Comparison of ENCODE assay signal across 8 mouse cellular contexts in the genomic region with DNA sequence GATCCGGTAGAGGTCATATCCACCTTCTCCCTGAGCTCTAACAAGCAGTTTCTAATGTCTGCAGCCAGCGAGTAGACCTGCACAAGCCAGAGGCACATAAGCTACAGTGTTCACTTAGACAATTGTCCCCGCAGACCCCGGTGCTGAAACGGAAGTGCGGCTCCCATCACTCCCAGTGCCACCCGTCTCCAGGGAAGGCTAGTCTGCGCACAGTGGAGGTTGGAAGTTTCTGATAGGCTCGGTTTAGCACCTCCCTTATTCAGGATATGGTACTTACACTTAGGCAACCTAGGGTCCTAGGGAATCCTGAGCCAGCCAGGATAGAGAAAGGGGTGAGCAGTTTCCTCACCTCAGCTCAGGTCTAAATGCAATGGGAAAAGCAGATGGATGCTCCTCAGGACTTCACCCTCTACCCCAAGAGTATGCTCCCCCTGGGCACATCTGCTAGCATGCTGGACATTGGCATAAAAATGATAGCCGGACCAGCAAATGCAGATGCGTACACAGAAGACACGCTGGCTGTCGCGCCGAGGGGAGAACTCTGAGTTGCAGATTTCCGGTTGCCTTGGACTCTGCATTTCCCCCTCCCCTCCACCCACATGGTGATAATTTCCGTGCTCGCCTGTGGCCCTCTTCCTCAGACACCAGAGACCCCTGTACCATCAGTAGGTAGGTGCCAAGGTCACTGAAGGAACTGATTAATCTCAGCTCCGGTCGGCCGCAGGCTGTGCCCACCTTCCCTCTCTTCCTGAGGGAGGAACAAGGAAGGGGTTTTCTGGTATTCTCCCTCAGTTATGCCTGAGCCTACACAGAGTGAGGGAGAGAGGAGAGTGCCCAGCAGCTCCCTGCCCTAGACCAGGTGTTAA. TPM values are rescaled to one million over a fixed set of nuclear protein-coding genes. Genes with fewer than 3 reads are reported as not detected.
A peak's percentile ranks its signal among the peaks of the same experiment; 100 is the strongest.
DNase-seq lines count a peak whose midpoint lies in the region; ATAC-seq lines count a peak whose summit lies in the region.

No protein-coding gene starts in this region.

- no peaks in the 10 kb centered on the region for H3K27me3 ChIP-seq in forebrain, embryonic 12.5 days
- H3K27me3 ChIP-seq in forebrain, embryonic 14.5 days (replicated peaks; ENCODE audit: control insufficient read depth, insufficient read depth, low read length) = no peaks in the 10 kb centered on the region
- H3K27me3 ChIP-seq in liver, embryonic 11.5 days (replicated peaks; ENCODE audit: control insufficient read depth, insufficient read depth, low read length) = no peaks in the 10 kb centered on the region
- H3K27me3 ChIP-seq in heart, embryonic 16.5 days (ENCODE audit: control insufficient read depth, insufficient read depth, low read length) = no peaks in the 10 kb centered on the region

- H3K4me2 ChIP-seq in forebrain, embryonic 12.5 days = no peak overlapping the region
- H3K4me2 ChIP-seq in forebrain, embryonic 14.5 days (ENCODE audit: low read length) = no peak overlapping the region
- peak overlapping the region; percentile 40 for H3K4me2 ChIP-seq in liver, embryonic 11.5 days
- H3K4me2 ChIP-seq in heart, embryonic 16.5 days (ENCODE audit: low read depth, low read length) = peak overlapping the region; percentile 13

- intact Hi-C loops in gastrocnemius, postnatal 14 days (cut with DNase I; ENCODE audit: low total_unique reads) = no loop called here

- no peak for DNase-seq in forebrain, embryonic 14.5 days (ENCODE audit: low spot score)
- no peak for DNase-seq in liver, embryonic 11.5 days (ENCODE audit: low spot score)
- no peak for DNase-seq in liver
- no peak for DNase-seq in cerebellum, adult 11 months
- DNase-seq in gastrocnemius, postnatal 14 days = no peak

- no peak overlapping the region for H3K4me3 ChIP-seq in forebrain, embryonic 12.5 days (replicated peaks)
- no peak overlapping the region for H3K4me3 ChIP-seq in forebrain, embryonic 14.5 days (ENCODE audit: low read depth, low read length)
- H3K4me3 ChIP-seq in liver, embryonic 11.5 days (ENCODE audit: low read depth, low read length) = no peak overlapping the region
- H3K4me3 ChIP-seq in heart, embryonic 16.5 days (ENCODE audit: low read length) = no peak overlapping the region

- peak overlapping the region; percentile 21; the same call in 1 of the 2 replicates for H3K27ac ChIP-seq in forebrain, embryonic 12.5 days
- H3K27ac ChIP-seq in forebrain, embryonic 14.5 days (ENCODE audit: low read depth, low read length) = no peak overlapping the region
- H3K27ac ChIP-seq in liver, embryonic 11.5 days (ENCODE audit: low read depth, low read length) = peak overlapping the region; percentile 19; the same call in 1 of the 2 replicates
- H3K27ac ChIP-seq in heart, embryonic 16.5 days (ENCODE audit: low read length) = peak overlapping the region; percentile 76

- H3K9me3 ChIP-seq in forebrain, embryonic 12.5 days = no peaks in the 10 kb centered on the region
- H3K9me3 ChIP-seq in forebrain, embryonic 14.5 days (replicated peaks; ENCODE audit: control insufficient read depth, low read length) = no peaks in the 10 kb centered on the region
- no peaks in the 10 kb centered on the region for H3K9me3 ChIP-seq in liver, embryonic 11.5 days (ENCODE audit: control insufficient read depth, low read length)
- no peaks in the 10 kb centered on the region for H3K9me3 ChIP-seq in heart, embryonic 16.5 days (replicated peaks; ENCODE audit: control insufficient read depth, low read length)

- no peak for ATAC-seq in forebrain, embryonic 12.5 days (ENCODE audit: low FRiP score)
- no peak for ATAC-seq in forebrain, embryonic 14.5 days
- no peak; the same call in 1 of the 2 replicates for ATAC-seq in liver, embryonic 11.5 days (replicated peaks; ENCODE audit: low FRiP score)
- no peak for ATAC-seq in heart, embryonic 16.5 days (replicated peaks; ENCODE audit: extremely low read depth, insufficient read depth, low FRiP score)
- ATAC-seq in megakaryocyte progenitor cell, adult 5-6 weeks (replicated peaks; ENCODE audit: poor library complexity) = peak; percentile 22

- 59% methylated on average over 21 of the region's 21 CpGs for WGBS in forebrain, embryonic 12.5 days
- WGBS in forebrain, embryonic 14.5 days = 67% methylated on average over 21 of the region's 21 CpGs
- 33% methylated on average over 21 of the region's 21 CpGs for WGBS in liver, embryonic 11.5 days
- 46% methylated on average over 21 of the region's 21 CpGs for WGBS in heart, embryonic 16.5 days

- peaks cover 24% of the 10 kb centered on the region for H3K4me1 ChIP-seq in forebrain, embryonic 12.5 days
- H3K4me1 ChIP-seq in forebrain, embryonic 14.5 days (ENCODE audit: control insufficient read depth, insufficient read depth, low read length) = no peaks in the 10 kb centered on the region
- peaks cover 29% of the 10 kb centered on the region for H3K4me1 ChIP-seq in liver, embryonic 11.5 days (replicated peaks; ENCODE audit: control insufficient read depth, insufficient read depth, low read length)
- peaks cover 84% of the 10 kb centered on the region for H3K4me1 ChIP-seq in heart, embryonic 16.5 days (ENCODE audit: control insufficient read depth, insufficient read depth, low read length)

- no peaks in the 10 kb centered on the region; the same call in 1 of the 2 replicates for H3K36me3 ChIP-seq in forebrain, embryonic 12.5 days (replicated peaks)
- H3K36me3 ChIP-seq in forebrain, embryonic 14.5 days (ENCODE audit: control insufficient read depth, insufficient read depth, low read length) = 0 out of 2 replicates have a peak, but pooled peaks cover 4% of the 10 kb centered on the region
- no peaks in the 10 kb centered on the region for H3K36me3 ChIP-seq in liver, embryonic 11.5 days (ENCODE audit: control insufficient read depth, insufficient read depth, low read length)
- peaks cover 7% of the 10 kb centered on the region; the same call in 1 of the 2 replicates for H3K36me3 ChIP-seq in heart, embryonic 16.5 days (ENCODE audit: control insufficient read depth, insufficient read depth)

- H3K9ac ChIP-seq in forebrain, embryonic 12.5 days = no peak overlapping the region
- no peak overlapping the region for H3K9ac ChIP-seq in forebrain, embryonic 14.5 days (ENCODE audit: low read length)
- H3K9ac ChIP-seq in liver, embryonic 11.5 days (ENCODE audit: low read depth, low read length) = no peak overlapping the region
- H3K9ac ChIP-seq in heart, embryonic 16.5 days (ENCODE audit: low read length) = peak overlapping the region; percentile 58

RNA-seq across cellular contexts. Expression of a gene that starts 11.9 kb away (rescaled TPM):
- polyA plus RNA-seq in forebrain, embryonic 12.5 days (2016; fragmentation: Nextera tagmentation; extraction: Ambion mirVana) = 29.4 and 32.5 TPM in 2 replicates
- polyA plus RNA-seq in forebrain, embryonic 14.5 days (2014; fragmentation: Nextera tagmentation; extraction: Ambion mirVana) = 21.6 and 27.8 TPM in 2 replicates
- 38.2 and 40.0 TPM in 2 replicates for polyA plus RNA-seq in liver, embryonic 11.5 days (2014; fragmentation: Nextera tagmentation; extraction: Ambion mirVana)
- 129 and 142 TPM in 2 replicates for polyA plus RNA-seq in heart, embryonic 16.5 days (2015; fragmentation: Nextera tagmentation; extraction: Ambion mirVana)
- total RNA-seq in megakaryocyte progenitor cell, adult 5-6 weeks (2015) = 94.4 and 97.8 TPM in 2 replicates
- total RNA-seq in megakaryocyte progenitor cell, adult 5-6 weeks (2017) = 63.2 and 70.4 TPM in 2 replicates
- total RNA-seq in gastrocnemius, postnatal 14 days (2021) = 100 to 1,000 TPM; 232 to 277 TPM

Comparison
In these comparisons a context has a peak if more than half of its experiments do, and no peak if none do; other contexts are left out.
1. H3K4me2 ChIP-seq: peak in liver, embryonic 11.5 days (single experiment) and heart, embryonic 16.5 days (single experiment); none in forebrain, embryonic 12.5 days (single experiment) and forebrain, embryonic 14.5 days (single experiment).